Mouse (Mus musculus) small intestine, adult 2 months (tissue): Measurements from ENCODE around the gene Negr1. TPM values are rescaled to one million over a fixed set of nuclear protein-coding genes. Genes with fewer than 3 reads are reported as not detected.

ENCODE experiments used
- H3K27ac ChIP-seq: fragments of 200-500 bp; 2 replicates; pipeline ENCODE4 v1.5.1; 2012; ENCODE audit warnings: low read depth, low read length, control low read depth, inconsistent platforms; ENCODE audit not compliant: insufficient read depth
- H3K27me3 ChIP-seq: fragments of 200-500 bp; 2 replicates; pipeline ENCODE4 v1.6.1; 2012; ENCODE audit warnings: mild to moderate bottlenecking, moderate library complexity, low read length, inconsistent platforms; ENCODE audit not compliant: control insufficient read depth, insufficient read depth
- H3K36me3 ChIP-seq: fragments of 200-500 bp; 2 replicates; pipeline ENCODE4 v1.6.1; 2012; ENCODE audit warnings: mild to moderate bottlenecking, low read length, control low read depth, inconsistent platforms; ENCODE audit not compliant: control insufficient read depth, insufficient read depth
- H3K4me1 ChIP-seq: fragments of 200-500 bp; 2 replicates; pipeline ENCODE4 v1.6.1; 2012; ENCODE audit warnings: low read length, inconsistent platforms, mixed read lengths; ENCODE audit not compliant: control insufficient read depth, insufficient read depth, insufficient read length
- H3K4me3 ChIP-seq: fragments of 200-500 bp; 2 replicates; pipeline ENCODE4 v1.5.1; 2012; ENCODE audit warnings: low read depth, mild to moderate bottlenecking, control low read depth, inconsistent platforms, low read length, moderate library complexity
- CTCF ChIP-seq: fragments of 200-500 bp; IDR thresholded peaks from 2 replicates; pipeline ENCODE4 v1.5.1; 2012; ENCODE audit warnings: low read depth, mild to moderate bottlenecking, control low read depth, inconsistent platforms, low read length, moderate library complexity, mixed read lengths; ENCODE audit not compliant: insufficient replicate concordance, insufficient read length; ENCODE audit errors: extremely low read depth
- POLR2A ChIP-seq: fragments of 200-500 bp; IDR thresholded peaks from 2 replicates; pipeline ENCODE4 v1.6.1; 2012; ENCODE audit warnings: low read depth, mild to moderate bottlenecking, control low read depth, inconsistent platforms, low read length, moderate library complexity
- WGBS: fragments of 180-500 bp; shearing (Covaris S2); methylation state at CpG from one replicate; pipeline ENCODE4 v1.1.7; 2018; 5-methylcytosine and 5-hydroxymethylcytosine counted together
- polyA plus RNA-seq: library from polyadenylated mRNA; depleted of rRNA; stranded (reverse); fragments of >200 nt; gene quantifications from 2 replicates; pipeline ENCODE4 v1.2.3, GENCODE M21; 2012

The Negr1 gene
- polyA plus RNA-seq, 1 experiment, result 0.35 TPM

GRCm38 (mm10) chr3:157080585-157080984, 519.0 kb downstream of the Negr1 start:
- 89% methylated on average over 1 of the region's 1 CpGs for WGBS
- Histone ChIP-seq H3K27ac (no peak overlapping the region), H3K36me3 (no peaks in the 10 kb centered on the region), H3K4me3 (no peak overlapping the region), H3K4me1 (no peaks in the 10 kb centered on the region), H3K27me3 (no peaks in the 10 kb centered on the region)
- no peak for TF ChIP-seq CTCF
- no peak for TF ChIP-seq POLR2A

GRCm38 (mm10) chr3:157082808-157083784, 521.5 kb downstream of the Negr1 start:
- no peak overlapping the region for H3K4me3 ChIP-seq
- H3K27me3 ChIP-seq, result no peaks in the 10 kb centered on the region
- no peak overlapping the region for H3K27ac ChIP-seq
- H3K36me3 ChIP-seq, result no peaks in the 10 kb centered on the region
- H3K4me1 ChIP-seq, result no peaks in the 10 kb centered on the region
- WGBS, result 65% methylated on average over 8 of the region's 8 CpGs
- no peak for TF ChIP-seq POLR2A
- TF ChIP-seq CTCF, result no peak

- Histone ChIP-seq H3K27me3 (no peaks in the 10 kb centered on the region), H3K36me3 (no peaks in the 10 kb centered on the region), H3K27ac (no peak overlapping the region), H3K4me3 (no peak overlapping the region), H3K4me1 (no peaks in the 10 kb centered on the region)
- WGBS, result 73% methylated on average over 1 of the region's 1 CpGs
- no peak for TF ChIP-seq POLR2A
- no peak for TF ChIP-seq CTCF
Measured at GRCm38 (mm10) chr3:157085180-157085579, 523.6 kb downstream of the Negr1 start.

- no peak for TF ChIP-seq POLR2A
- no peak for TF ChIP-seq CTCF
- 65% methylated on average over 4 of the region's 4 CpGs for WGBS
- Histone ChIP-seq H3K27ac (no peak overlapping the region), H3K27me3 (no peaks in the 10 kb centered on the region), H3K4me1 (no peaks in the 10 kb centered on the region), H3K36me3 (no peaks in the 10 kb centered on the region), H3K4me3 (no peak overlapping the region)
Measured at GRCm38 (mm10) chr3:157090051-157090450, 528.5 kb downstream of the Negr1 start.

GRCm38 (mm10) chr3:157096284-157096683, 534.7 kb downstream of the Negr1 start:
- Histone ChIP-seq H3K4me1 (no peaks in the 10 kb centered on the region), H3K27ac (no peak overlapping the region), H3K36me3 (no peaks in the 10 kb centered on the region), H3K27me3 (no peaks in the 10 kb centered on the region), H3K4me3 (no peak overlapping the region)
- TF ChIP-seq POLR2A (no peak), CTCF (no peak)
- WGBS, result 89% methylated on average over 1 of the region's 1 CpGs

- no peaks in the 10 kb centered on the region for H3K27me3 ChIP-seq
- no peak overlapping the region for H3K27ac ChIP-seq
- H3K4me3 ChIP-seq, result no peak overlapping the region
- TF ChIP-seq CTCF, result no peak
- TF ChIP-seq POLR2A, result no peak
- no peaks in the 10 kb centered on the region for H3K4me1 ChIP-seq
- H3K36me3 ChIP-seq, result no peaks in the 10 kb centered on the region
Measured at GRCm38 (mm10) chr3:157097514-157097913, 535.9 kb downstream of the Negr1 start.

- H3K27me3 ChIP-seq, result no peaks in the 10 kb centered on the region
- no peaks in the 10 kb centered on the region for H3K36me3 ChIP-seq
- TF ChIP-seq POLR2A (no peak), CTCF (no peak)
- 81% methylated on average over 6 of the region's 6 CpGs for WGBS
- no peaks in the 10 kb centered on the region for H3K4me1 ChIP-seq
- H3K4me3 ChIP-seq, result no peak overlapping the region
- H3K27ac ChIP-seq, result no peak overlapping the region
Measured at GRCm38 (mm10) chr3:157098417-157098816, 536.8 kb downstream of the Negr1 start.

- no peak for TF ChIP-seq CTCF
- TF ChIP-seq POLR2A, result no peak
- H3K27me3 ChIP-seq, result no peaks in the 10 kb centered on the region
- WGBS, result 43% methylated on average over 3 of the region's 3 CpGs
Measured at GRCm38 (mm10) chr3:157104866-157105579, 543.4 kb downstream of the Negr1 start.

More at GRCm38 (mm10) chr3:157104866-157105579, 543.4 kb downstream of the Negr1 start:
- H3K4me3 ChIP-seq, result no peak overlapping the region
- H3K4me1 ChIP-seq, result no peaks in the 10 kb centered on the region
- no peak overlapping the region for H3K27ac ChIP-seq
- no peaks in the 10 kb centered on the region for H3K36me3 ChIP-seq
